Mouse (Mus musculus): ENCODE data around the gene Prrc2b.

- TF ChIP-seq CTCF (IDR thresholded peaks at IDR 0.05; ENCODE audit: low read depth) (0 out of 2 replicates have a peak, but pooled peaks have one; percentile 5), EP300 (optimal IDR thresholded peaks at IDR 0.05) (no peak)
Observed at GRCm38 (mm10) chr2:32151660-32152366, 931 bp downstream of the Prrc2b start.

All from stomach, postnatal 0 days (tissue).